Mouse (Mus musculus) heart, adult 18-20 months (tissue): ENCODE results near the gene L1cam. TPM values are rescaled to one million over a fixed set of nuclear protein-coding genes. Genes with fewer than 3 reads are reported as not detected.

ENCODE experiments used
- DNase-seq, 2 experiments: peaks; one replicate each; pipeline ENCODE4 v3.0.0; 2021 to 2022; ENCODE audit warnings: mixed read lengths in 1 of 2
- total RNA-seq, 2 experiments: library from RNA; stranded (reverse); gene quantifications; 2 replicates each; pipeline ENCODE4 v1.2.3; 2021

Gene L1cam
- total RNA-seq, 2 experiments from 2014 or later: 3.7 to 4.1 TPM

DNA sequence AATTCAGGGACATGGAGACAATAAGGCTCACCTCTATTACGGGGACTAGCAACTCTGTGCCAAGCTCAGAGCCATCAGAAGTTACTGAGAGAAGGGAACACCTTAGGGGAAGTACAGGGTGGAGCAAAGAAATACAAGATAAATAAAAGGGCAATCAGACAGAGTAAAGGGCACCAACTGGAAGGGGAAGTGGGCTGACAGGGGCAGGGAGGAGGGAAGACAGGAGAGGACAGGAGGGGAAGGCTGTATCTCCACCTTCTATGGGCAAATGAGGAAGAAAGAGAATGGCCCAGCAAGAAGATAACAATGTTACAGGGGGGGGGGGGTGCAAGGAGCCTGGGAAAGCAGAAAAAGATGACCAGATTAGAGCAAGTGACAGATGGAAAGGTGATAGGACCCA is 18.9 kb downstream of the L1cam start:
- no peak for DNase-seq

DNA sequence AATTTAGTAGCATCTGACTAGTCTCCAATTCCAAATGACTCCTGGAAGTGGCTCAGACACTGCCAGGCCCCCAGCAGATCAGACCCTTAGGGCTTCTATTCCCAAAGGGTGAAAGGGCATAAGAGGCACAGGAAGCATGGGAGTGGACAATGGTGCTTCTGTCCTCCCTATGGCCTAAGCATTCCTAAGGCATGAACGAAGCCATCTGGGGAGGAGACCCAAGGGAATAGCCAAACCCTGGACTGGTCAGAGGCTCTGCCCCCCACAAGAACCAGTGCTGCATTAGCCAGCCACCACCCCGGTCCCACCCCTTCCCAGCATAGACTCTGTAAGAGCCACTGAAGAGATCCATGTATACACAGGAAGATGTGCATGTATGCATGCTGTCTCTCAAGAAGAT is 20.0 kb downstream of the L1cam start:
- DNase-seq: no peak

DNA sequence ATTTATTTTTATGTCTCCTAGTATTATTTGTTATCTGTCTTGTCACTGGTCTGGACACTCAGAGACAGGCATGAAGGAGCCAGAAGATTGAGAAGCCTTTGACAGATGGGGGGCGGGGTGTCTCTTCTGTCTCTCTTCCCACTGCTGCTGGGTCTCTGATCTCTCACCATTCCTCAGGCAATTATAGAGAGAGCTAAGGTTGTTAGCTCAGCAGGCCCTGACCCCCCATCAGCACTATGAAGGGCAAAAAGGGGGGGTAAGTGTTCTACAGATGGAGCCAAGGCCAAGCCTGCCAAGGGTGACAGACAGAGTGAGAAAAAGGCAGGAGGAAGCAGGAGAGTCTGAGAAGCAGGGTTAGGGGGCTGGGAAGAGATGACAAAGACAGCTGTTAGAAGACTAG is 23.9 kb downstream of the L1cam start:
- no peak for DNase-seq

DNA sequence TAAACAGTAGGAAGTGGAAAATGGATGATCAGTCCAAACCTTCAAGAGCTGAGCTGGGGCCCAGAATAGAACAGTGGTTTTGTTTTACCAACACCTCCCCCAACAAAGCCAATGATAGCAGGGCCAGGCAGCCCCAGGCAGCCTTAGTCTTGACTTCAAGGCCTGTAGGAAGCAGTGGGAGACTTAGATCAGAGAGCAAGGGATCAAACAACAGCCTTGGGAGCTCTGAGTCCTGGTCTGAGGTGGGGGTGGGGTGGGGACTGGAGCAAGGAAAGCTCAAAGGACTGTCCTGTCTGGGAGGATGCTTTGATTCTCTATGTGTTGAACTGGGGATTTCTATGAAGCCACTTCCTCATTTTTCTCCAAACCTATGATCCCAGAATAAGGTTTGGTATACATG is 24.4 kb downstream of the L1cam start:
- no peak for DNase-seq

DNA sequence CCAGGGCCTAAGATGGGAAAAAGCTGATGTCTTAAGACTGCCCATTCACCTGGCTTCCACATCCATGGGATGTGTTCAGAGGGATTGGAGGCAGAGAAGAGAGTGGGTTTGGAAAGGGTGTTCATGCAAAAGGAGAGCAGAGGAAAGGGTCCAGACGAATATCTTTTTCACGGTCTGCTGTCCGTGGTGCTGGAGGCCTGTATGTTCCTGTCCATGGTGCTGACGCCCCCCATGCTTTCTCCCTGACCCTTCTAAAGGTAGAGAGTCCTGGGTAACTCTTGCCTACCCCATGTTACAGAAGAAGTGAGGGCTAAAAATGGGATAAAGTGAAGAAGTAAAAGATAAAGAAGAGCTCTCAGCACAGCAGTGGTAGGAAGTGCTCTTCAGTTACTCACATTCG is 26.6 kb downstream of the L1cam start:
- no peak for DNase-seq

DNA sequence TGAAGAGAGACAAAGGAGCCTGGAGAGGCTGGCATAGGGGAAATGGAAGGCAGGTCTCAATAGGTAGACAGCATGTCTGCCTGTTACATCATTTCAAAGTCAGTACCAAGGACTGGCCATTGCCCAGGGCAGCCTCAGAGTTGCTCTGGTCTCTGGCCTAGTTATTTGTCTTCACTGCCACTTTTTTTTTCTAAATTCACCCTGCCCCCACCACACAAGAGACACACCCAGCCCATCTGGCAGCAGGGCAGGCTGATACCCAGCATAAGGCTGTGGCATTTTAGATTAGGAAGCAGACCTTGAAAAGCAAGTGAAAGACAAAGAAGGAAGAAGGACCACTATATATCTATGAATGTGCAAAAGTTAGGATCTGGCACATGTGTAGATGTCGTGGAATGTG is 28.1 kb downstream of the L1cam start:
- DNase-seq: no peak

DNA sequence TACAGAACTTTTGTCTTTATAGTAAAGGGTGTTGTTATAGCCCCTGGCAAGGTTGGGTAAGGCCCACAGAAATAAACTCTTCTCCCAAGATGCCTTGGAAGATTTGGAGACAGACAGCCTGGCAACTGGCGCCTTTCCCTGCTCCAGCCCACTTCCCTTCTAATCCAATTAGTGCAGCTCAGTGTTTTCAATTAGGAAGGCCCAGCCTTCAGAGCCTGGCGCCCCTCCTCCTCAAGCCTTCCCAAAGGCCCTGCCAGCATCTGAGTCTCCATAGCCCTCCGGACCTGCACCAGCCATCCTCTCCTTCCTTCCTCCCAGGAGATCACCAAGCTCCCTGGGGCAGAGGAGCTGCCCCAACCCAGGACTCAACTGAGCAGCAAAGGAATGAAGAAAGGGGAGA is 28.6 kb downstream of the L1cam start:
- DNase-seq: no peak

DNA sequence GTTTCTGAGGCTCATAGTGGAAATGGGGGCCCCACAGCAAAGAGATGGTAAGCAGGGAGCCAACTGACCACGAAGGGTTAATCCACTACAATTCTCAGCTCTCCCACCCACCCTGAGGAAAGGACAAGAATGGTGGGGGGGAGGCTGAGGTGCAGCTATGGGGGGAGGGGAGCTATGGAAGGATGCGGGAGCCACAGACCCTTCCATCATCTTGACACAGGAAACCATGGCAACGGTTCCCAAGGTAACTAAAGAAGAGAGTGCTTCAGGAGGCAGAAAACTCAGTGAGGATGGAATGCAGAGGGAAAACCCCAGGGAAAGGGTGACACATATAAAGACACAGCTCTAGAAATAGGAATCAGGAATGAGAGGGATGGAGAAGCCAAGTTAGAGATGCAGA is 31.2 kb downstream of the L1cam start:
- DNase-seq: no peak

DNA sequence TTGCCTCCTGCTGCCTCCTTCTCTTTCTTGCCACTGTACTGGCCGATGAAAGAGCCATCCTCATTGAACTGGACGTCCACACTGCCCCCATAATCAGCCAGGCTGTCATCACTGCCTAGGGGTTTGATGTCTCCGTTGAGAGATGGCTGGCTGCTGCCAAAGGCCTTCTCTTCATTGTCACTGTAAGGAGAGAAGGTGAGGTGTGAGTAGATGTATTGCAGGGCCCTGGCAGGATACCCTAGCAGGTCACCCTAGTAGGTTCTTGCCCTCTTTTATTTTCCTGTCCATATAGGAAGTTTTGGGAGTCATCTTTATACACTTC is 40.9 kb downstream of the L1cam start:
- peak; percentile 8 to 37 for DNase-seq

DNA sequence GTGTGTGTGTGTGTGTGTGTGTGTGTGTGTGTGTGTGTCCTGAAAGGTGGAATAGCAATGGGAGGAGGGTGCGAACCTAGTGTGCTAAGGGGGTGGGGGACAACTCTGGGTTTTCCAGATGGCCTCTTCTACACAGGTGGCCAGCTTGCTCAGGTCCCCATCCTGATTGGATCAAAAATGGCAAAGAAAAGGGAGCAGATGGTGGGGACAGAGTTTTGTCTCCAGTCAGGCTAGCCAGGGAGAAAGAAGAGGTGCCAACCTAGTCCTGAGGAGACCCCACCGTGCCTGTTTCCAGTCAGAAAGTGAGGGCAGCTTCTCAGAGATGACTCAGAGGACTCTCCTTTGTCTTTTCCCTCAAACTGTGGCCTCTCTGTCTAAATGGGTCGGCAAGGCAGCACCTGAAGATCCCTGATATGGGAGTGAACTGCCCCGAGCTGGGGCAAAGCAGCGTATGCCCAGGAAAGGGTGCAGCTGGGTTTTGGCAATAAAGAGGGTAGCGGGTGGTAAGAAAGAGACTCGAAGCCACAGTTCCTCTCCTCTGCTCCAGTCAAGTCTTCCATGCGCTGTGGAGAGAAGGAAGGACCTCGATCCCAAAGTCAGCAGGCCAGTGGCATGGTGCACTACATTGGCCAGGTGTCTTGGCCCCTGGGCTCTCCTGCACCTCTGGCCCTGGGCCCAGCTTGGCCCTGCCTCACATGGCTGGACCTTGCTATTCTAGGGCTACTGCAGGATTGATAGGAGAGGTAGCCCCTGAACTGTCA is 41.4 kb downstream of the L1cam start:
- peak in 1 of 2 experiments; percentile 7 for DNase-seq

DNA sequence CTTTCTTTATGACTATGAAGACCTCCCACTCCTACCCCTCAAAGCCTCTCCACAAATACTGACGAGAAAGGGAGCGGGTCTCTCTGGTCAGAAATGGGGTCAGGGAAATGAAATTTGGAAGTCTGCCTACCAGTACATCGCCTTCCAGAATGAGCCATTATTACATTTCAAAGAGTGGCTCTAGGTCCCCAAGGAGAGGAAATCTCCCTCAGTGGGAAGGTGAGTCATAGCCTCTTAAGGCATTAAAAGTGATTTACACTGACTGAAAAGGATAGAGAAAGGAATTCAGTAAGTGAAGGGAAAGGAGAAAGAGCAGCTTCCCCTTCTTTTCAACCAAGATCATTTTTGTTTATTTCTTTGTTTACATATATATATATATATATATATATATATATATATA is 59.2 kb downstream of the L1cam start:
- no peak for DNase-seq

DNA sequence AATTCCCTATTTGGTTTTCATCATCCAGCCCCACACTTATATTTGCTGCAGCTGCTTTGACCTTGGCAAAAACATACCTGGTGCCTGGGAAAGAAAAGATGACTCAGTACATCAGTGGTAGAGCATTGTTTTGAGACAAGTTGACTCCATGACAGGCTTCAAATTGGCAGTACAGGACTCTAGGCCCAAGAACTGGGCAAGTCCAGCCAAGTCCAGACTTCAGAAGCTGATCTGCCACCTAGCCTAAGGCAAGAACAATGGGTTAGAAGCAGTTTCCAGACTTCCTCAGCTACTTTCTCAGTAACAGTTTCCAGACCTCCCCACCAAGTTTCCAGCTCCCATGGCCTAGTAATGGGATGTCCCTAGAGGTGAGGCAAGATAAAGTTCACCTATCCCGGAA is 60.2 kb downstream of the L1cam start:
- no peak for DNase-seq

DNA sequence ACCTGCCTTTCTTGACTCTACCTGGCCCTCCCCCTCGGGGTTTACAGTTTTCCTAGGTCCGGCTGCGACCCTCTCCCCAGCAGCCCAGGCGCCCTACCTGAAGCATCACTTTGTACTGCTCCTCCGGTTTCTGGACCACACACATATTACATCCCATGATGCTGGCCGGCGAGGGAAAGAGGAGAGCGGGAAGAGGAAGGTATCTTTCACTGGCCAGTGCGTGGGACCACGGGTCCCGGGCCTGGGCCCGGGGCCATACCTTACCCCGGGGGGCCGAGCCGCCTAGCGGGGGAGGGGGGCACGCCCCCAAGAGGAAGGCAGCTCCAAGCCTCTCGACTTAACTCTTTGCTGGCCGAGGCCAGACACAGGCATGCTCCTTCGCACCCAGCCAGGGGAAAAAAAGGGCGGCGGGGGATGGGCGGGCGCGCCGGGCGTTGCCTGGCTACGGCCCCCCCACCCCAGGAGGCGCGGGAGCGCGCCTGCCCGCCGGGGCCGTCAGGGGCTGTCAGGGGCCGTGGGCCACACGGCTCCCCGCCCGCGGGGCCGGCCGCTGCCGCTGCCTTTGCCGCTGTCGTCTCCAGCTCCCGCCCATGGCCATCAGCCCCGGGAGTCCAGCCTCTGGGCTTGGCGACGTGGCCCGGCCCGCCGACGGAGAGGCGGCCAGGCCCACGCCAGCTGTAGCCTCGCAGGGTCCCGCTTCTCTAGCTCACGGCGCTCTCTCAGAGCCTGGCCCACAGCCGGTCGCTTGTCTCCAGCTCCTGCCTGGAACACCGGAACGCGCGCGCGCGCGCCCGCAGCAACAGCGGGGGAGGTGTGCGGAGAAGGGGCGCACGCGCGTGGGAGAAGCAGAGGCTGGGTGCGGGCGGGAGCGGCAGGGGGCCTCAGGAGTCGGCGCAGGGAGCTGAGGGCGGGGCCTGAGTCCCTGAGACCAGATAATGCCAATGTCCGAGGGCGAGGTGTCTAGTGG is 71.4 kb downstream of the L1cam start, which contains the start of gene Pdzd4:
Pdzd4 (minus strand) TSS at position 785 of the 967 bp plus-strand sequence.
- peak; percentile 43 to 51 for DNase-seq

DNA sequence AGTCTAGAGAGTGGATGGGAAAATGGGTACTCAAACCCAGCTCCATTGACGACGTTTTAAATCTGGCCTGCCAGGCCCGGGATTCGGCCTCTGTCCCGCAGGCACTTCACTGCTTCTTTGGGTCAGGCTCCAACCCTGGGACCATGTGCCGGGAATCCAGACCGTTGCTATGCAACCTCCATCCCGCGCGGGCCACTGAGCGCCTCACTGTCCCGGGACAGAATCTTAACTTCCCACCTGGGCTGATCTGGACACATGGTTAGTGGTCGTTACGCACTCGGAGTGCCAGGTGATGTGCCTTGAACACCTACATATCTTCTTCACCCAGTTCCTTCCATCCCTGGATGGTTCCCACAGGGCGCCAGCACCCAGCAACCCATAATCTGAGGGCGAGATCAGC is 72.2 kb downstream of the L1cam start:
- DNase-seq: peak in 1 of 2 experiments; percentile 5

DNA sequence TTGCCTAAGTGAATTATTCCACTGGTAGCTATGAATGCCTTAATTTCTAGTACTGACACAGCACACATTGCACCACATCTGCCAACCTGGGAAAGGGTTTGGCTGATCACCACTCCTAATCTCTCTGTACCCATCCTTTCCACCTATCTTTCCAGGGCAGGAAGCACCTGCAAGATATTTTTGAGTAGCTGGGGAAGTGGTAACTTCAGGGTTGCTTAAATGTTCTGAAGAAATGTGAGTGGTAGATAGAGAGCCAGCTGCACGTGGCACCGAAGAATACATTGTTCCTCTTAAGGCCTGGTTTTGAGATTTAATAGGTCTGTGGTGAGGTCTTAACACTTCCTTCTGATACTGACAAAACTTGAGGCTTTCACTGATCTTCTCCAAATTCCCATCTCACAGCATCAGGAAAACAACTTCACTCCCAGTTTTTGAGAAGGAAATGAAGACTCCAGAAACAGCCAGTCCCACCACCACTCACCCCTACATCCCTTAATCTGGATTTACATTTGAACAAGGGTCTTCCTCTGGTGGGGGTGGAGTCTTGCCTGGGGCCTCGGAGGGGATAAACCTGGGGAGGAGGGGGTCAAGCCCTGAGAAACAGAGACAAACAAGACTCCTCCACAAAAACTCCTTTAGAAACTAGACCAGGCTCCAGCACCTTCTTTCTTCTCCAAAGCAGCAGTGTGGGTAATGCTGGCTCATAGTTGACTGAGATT is 79.2 kb downstream of the L1cam start:
- no peak for DNase-seq

DNA sequence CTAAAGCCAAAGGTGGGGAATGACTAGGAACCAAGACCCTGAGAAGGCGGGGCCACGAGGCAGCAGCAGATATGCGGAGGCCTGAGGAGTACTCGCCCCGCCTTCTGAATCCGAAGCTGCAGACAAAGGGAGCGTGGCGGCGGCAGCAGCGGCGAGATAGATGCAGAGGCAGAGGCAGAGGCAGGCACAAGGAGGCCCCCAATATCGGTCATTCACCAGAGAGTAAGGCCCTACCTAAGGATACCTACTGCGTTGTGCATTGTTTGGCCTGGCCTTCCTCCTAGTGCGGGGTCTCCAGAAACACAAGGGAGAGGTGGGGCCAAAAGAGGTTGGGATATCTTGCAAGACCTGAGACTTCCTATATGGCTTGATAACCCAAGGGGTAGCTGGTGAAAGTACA is 80.8 kb downstream of the L1cam start:
- DNase-seq: no peak

DNA sequence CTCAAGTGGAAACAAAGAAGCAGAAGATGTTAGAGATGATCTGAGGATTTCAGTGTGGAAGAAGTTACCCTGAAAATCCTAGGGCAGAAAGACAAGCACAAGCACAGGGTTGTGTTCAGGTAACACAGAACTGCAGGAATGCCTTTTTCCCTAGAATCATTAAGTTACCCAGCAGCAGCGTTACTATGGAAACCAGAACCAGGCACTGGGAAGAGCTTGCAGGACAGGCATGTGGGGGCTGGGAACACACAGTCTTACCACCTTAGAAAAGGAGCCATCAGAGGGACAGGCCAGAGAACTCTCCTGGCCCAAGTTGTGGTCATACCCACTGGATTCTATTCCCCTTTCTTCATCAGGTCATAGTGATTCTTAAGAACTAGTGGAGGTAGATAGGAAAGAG is 90.1 kb downstream of the L1cam start:
- no peak for DNase-seq

Other genes with a start within 250 kb of the L1cam start
- gene Pnck, start 236.0 kb downstream of the L1cam start, total RNA-seq: 10 to 100 TPM in 1 of 2 experiments, 1 to 10 TPM in 1; 6.1 to 10.6 TPM
- 100 to 1,000 TPM; 156 to 169 TPM for gene Slc6a8, start 223.0 kb downstream of the L1cam start, total RNA-seq
- 10 to 100 TPM; 90.2 to 93.3 TPM for gene Bcap31, start 179.9 kb downstream of the L1cam start, total RNA-seq
- 10 to 100 TPM; 29.2 to 29.6 TPM for gene Abcd1, start 179.5 kb downstream of the L1cam start, total RNA-seq
- gene Plxnb3, start 139.0 kb downstream of the L1cam start, total RNA-seq: 1 to 10 TPM; 1.7 to 2.0 TPM
- 10 to 100 TPM; 23.9 to 26.0 TPM for gene Srpk3, start 121.7 kb downstream of the L1cam start, total RNA-seq
- gene Idh3g, start 109.2 kb downstream of the L1cam start, total RNA-seq: 100 to 1,000 TPM; 642 to 677 TPM
- 10 to 100 TPM; 79.3 to 80.7 TPM for gene Ssr4, start 109.1 kb downstream of the L1cam start, total RNA-seq
- 1 to 10 TPM; 1.3 to 1.6 TPM for gene Pdzd4, start 71.1 kb downstream of the L1cam start, total RNA-seq
- gene Avpr2, start 4.0 kb downstream of the L1cam start, total RNA-seq: not detected
- 1 to 10 TPM in 1 of 2 experiments, under 1 TPM in 1; 0.72 to 3.8 TPM for gene Arhgap4, start 25.8 kb upstream of the L1cam start, total RNA-seq
- 10 to 100 TPM; 56.6 to 58.6 TPM for gene Naa10, start 25.8 kb upstream of the L1cam start, total RNA-seq
- gene Renbp, start 34.7 kb upstream of the L1cam start, total RNA-seq: 1 to 10 TPM; 5.5 to 7.3 TPM
- 10 to 100 TPM; 31.7 to 38.4 TPM for gene Hcfc1, start 70.3 kb upstream of the L1cam start, total RNA-seq
- gene Irak1, start 127.8 kb upstream of the L1cam start, total RNA-seq: 10 to 100 TPM; 54.9 to 61.8 TPM
- not detected for gene Opn1mw, start 231.4 kb upstream of the L1cam start, total RNA-seq
- 10 to 100 TPM; 25.7 to 30.4 TPM for gene Mecp2, start 239.3 kb upstream of the L1cam start, total RNA-seq